Mouse (Mus musculus): Measurements from ENCODE around the gene Chrna9. TPM values are rescaled to one million over a fixed set of nuclear protein-coding genes. Genes with fewer than 3 reads are reported as not detected.

Chrna9 gene
- polyA plus RNA-seq, 1 experiment from 2014 or later = 0.29 TPM

GRCm38 (mm10) chr5:65950679-65951512 lies 16.2 kb downstream of the Chrna9 start:
- Histone ChIP-seq H3K4me1 (peaks cover 20% of the 10 kb centered on the region), H3K4me3 (peak overlapping the region; percentile 12; the same call in 1 of the 2 replicates), H3K27me3 (replicated peaks; ENCODE audit: low read depth, poor library complexity, severe bottlenecking) (no peaks in the 10 kb centered on the region), H3K27ac (replicated peaks) (peak overlapping the region; percentile 81), H3K36me3 (replicated peaks) (no peaks in the 10 kb centered on the region), H3K9me3 (no peaks in the 10 kb centered on the region)
- WGBS = 72% methylated on average over 18 of the region's 18 CpGs
- peak; percentile 26 for DNase-seq (ENCODE audit: low spot score)

GRCm38 (mm10) chr5:65951513-65951909 lies 16.8 kb downstream of the Chrna9 start:
- peaks cover 22% of the 10 kb centered on the region for H3K4me1 ChIP-seq
- H3K27ac ChIP-seq (replicated peaks) = peak overlapping the region; percentile 81; the same call in 1 of the 2 replicates
- WGBS = 73% methylated on average over 4 of the region's 4 CpGs
- DNase-seq (ENCODE audit: low spot score) = no peak
- no peaks in the 10 kb centered on the region for H3K9me3 ChIP-seq
- no peaks in the 10 kb centered on the region for H3K36me3 ChIP-seq (replicated peaks)
- no peak overlapping the region for H3K4me3 ChIP-seq
- H3K27me3 ChIP-seq (replicated peaks; ENCODE audit: low read depth, poor library complexity, severe bottlenecking) = no peaks in the 10 kb centered on the region

DNA sequence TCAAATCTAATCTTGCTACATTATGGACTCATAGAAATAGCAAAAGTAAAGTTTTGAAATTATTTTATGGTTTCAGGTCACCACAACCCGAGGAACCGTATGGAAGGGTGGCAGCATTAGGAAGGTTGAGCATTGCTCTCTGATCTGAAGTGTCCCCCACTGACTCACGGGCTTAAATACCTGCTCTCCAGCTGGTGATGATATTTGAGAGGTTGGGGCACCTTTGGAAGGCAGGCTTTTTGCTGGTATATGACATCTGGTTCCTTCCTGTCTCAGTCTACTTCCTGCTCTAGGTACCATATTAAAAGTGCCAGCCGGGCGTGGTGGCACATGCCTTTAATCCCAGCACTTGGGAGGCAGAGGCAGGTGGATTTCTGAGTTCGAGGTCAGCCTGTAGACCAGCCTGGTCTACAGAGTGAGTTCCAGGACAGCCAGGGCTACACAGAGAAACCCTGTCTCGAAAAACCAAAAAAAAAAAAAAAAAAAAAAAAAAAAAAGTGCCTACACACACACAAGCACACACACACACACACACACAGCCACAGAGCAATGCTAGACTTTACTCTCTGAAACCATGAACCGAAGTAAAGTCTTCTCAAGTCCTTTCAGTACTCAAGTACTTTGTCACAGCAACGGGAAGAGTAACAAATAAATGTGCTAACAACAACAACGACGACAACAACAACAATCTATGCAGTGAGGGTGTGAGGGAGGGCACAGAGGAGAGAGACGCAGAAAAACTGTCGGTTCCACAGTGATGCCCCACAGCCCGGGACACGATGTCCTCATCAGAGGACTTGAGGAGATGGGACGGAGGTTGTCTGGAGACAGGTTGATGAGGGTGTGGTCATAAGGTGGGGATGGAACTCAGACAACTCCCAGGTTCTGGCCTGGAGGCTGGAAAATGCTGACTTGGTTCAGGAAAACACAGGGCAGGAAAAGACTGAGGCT lies 19.7 kb downstream of the Chrna9 start:
- Histone ChIP-seq H3K27ac (replicated peaks) (no peak overlapping the region), H3K9me3 (no peaks in the 10 kb centered on the region), H3K27me3 (replicated peaks; ENCODE audit: low read depth, poor library complexity, severe bottlenecking) (no peaks in the 10 kb centered on the region), H3K4me3 (no peak overlapping the region), H3K4me1 (peaks cover 22% of the 10 kb centered on the region), H3K36me3 (replicated peaks) (no peaks in the 10 kb centered on the region)
- no peak for DNase-seq (ENCODE audit: low spot score)
- WGBS = 91% methylated on average over 16 of the region's 16 CpGs

DNA sequence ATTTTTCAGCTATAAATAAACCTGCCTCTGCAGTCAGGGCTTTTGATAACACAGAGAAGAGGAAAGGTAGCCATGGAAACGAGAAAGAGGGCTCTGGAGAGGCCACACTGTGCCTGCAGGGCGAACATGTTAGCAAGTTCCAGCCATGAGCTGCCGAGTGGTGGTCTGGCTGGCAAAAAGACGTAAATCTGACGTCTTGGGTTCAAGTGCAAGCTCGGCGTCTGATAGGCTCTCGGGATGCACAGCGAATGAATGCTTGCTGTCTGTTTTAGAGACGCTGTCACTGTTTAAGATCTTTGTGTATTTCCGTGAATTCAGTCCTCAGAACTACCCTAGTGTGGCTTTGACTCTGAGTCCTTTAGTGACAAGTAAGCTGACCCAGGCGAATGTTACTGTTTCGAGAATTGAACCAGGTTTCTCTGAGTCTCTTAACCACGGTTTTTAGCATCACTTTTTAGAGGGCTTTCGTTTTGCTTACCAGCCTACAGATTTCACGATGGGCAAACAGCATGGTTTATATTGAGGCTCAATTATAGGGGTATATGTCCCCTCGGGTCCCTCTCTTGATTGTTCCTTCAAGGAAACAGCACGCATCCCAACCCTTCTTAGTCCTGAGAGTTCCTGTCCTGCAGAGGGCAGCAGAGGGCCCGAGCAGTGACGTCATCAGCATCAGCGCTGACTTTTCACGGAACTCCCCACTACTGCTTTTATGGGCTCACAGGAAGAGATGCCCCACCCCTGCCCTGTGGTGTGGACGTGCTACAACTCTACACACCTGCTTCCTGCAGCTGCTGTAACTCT lies 20.8 kb downstream of the Chrna9 start:
- Histone ChIP-seq H3K9me3 (no peaks in the 10 kb centered on the region), H3K4me3 (peak overlapping the region; percentile 56), H3K27ac (replicated peaks) (peak overlapping the region; percentile 82), H3K36me3 (replicated peaks) (no peaks in the 10 kb centered on the region), H3K4me1 (peaks cover 14% of the 10 kb centered on the region), H3K27me3 (replicated peaks; ENCODE audit: low read depth, poor library complexity, severe bottlenecking) (no peaks in the 10 kb centered on the region)
- WGBS = 41% methylated on average over 23 of the region's 23 CpGs
- DNase-seq (ENCODE audit: low spot score) = peak; percentile 85

GRCm38 (mm10) chr5:65956144-65957008 lies 21.7 kb downstream of the Chrna9 start:
- Histone ChIP-seq H3K4me3 (peak overlapping the region; percentile 56), H3K36me3 (replicated peaks) (no peaks in the 10 kb centered on the region), H3K4me1 (peaks cover 11% of the 10 kb centered on the region), H3K9me3 (no peaks in the 10 kb centered on the region), H3K27me3 (replicated peaks; ENCODE audit: low read depth, poor library complexity, severe bottlenecking) (no peaks in the 10 kb centered on the region), H3K27ac (replicated peaks) (peak overlapping the region; percentile 82)
- DNase-seq (ENCODE audit: low spot score) = no peak
- WGBS = 77% methylated on average over 9 of the region's 9 CpGs

DNA sequence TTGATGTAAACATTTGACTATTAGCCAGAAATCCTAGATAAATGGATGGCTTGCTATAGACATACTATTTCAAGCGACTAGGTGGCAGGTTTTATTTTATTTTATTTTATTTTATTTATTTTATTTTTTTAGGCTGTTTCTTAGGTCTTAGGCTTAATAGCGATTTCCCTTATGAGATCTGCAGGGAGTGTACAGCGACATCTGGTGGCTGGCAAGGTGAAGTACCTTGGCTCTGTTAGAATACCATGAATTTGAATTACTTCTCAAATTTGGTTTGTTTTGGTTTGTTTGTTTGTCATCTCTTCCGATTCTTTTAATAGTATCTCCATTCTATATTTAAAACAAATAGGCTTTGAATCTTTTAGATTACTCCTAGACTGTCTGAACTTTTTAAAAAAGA lies 23.9 kb downstream of the Chrna9 start:
- DNase-seq (ENCODE audit: low spot score) = peak; percentile 44

DNA sequence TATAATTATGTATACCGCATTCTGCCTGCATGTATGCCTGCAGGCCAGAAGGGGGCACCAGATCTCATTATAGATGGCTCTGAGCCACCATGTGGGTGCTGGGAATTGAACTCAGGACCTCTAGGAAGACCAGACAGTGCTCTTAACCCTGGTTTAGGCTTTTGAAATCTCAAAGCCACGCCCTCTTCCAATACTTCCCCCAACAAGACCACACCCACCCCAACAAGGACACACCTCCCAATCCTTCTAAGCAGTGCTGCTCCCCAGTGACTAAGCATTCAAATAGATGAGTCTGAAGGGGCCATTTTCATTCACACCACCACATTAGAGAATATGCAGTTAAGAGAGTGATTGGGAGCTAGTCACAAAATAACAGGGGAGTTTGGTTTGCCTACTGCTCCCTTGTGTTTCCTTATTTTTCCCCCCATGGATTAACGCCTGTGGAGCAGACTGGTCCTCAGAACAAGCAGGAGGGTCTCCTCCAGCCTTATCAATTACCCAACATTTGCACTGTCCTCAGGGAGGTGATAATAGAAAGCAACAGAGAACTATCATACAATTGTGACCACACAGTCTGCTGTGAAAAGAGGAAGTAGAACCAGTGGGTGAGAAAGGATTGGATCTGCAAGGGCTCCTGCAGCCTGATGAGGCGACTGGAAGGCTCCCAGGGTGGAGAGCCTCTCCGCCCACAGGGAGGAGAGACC lies 25.3 kb downstream of the Chrna9 start:
- Histone ChIP-seq H3K9me3 (no peaks in the 10 kb centered on the region), H3K27me3 (replicated peaks; ENCODE audit: low read depth, poor library complexity, severe bottlenecking) (no peaks in the 10 kb centered on the region), H3K4me1 (peaks cover 9% of the 10 kb centered on the region), H3K27ac (replicated peaks) (no peak overlapping the region), H3K4me3 (no peak overlapping the region), H3K36me3 (replicated peaks) (no peaks in the 10 kb centered on the region)
- 76% methylated on average over 5 of the region's 5 CpGs for WGBS
- DNase-seq (ENCODE audit: low spot score) = no peak

More for the DNA sequence above, 23.9 kb downstream of the Chrna9 start:
- H3K4me1 ChIP-seq = peaks cover 11% of the 10 kb centered on the region
- WGBS = 7% methylated on average over 4 of the region's 4 CpGs
- H3K4me3 ChIP-seq = no peak overlapping the region
- no peaks in the 10 kb centered on the region for H3K9me3 ChIP-seq
- no peaks in the 10 kb centered on the region for H3K27me3 ChIP-seq (replicated peaks; ENCODE audit: low read depth, poor library complexity, severe bottlenecking)
- H3K36me3 ChIP-seq (replicated peaks) = no peaks in the 10 kb centered on the region
- H3K27ac ChIP-seq (replicated peaks) = no peak overlapping the region

DNA sequence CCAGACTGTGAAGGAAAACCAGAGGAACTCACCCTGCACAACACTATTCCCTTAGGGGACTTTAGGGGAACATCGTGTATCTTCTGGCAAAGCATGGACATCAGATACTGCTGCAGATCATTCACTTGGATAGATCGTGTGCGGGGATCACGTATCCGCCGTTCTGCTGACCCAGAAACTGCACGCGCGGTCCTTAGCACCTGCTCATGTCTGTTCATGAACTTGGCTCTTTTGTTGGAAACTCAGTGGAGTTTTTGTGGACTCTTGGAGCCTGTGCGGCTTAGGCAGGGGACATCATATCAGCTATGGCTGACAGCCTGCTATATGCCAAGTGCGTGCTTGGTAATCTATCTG lies 25.9 kb downstream of the Chrna9 start:
- H3K4me3 ChIP-seq = no peak overlapping the region
- no peaks in the 10 kb centered on the region for H3K9me3 ChIP-seq
- H3K36me3 ChIP-seq (replicated peaks) = no peaks in the 10 kb centered on the region
- no peak overlapping the region for H3K27ac ChIP-seq (replicated peaks)
- peaks cover 7% of the 10 kb centered on the region; the same call in 1 of the 2 replicates for H3K4me1 ChIP-seq
- DNase-seq (ENCODE audit: low spot score) = no peak
- 90% methylated on average over 11 of the region's 11 CpGs for WGBS
- no peaks in the 10 kb centered on the region for H3K27me3 ChIP-seq (replicated peaks; ENCODE audit: low read depth, poor library complexity, severe bottlenecking)

- Histone ChIP-seq H3K4me3 (no peak overlapping the region), H3K27me3 (replicated peaks; ENCODE audit: low read depth, poor library complexity, severe bottlenecking) (no peaks in the 10 kb centered on the region), H3K4me1 (peaks cover 12% of the 10 kb centered on the region), H3K27ac (replicated peaks) (no peak overlapping the region), H3K9me3 (no peaks in the 10 kb centered on the region), H3K36me3 (replicated peaks) (no peaks in the 10 kb centered on the region)
- DNase-seq (ENCODE audit: low spot score) = no peak
- 90% methylated on average over 5 of the region's 5 CpGs for WGBS
Observed at GRCm38 (mm10) chr5:65963291-65963690, 28.6 kb downstream of the Chrna9 start.

DNA sequence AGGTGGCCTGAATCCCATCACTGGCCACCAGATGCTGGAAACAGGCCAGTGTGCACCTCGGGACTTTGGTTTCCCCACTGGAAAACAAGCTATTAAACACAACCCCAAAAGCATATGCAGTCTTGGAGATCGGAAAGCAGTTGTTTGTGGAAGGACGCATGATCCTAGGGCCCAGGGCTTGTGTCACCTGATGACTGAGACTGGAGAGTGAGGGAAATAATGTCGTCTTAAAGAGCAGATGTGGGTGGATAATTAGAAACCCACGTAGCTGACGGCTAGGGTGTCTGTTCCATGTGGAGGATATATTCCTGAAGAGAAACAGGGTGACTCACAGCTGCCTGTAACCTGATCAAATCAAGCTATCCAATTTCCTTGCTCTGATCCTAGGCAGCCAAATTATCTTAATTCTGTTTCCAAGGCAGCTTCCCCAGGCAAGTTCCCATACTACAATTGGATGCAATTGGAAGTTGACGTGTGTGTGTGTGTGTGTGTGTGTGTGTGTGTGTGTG lies 31.1 kb downstream of the Chrna9 start:
- H3K9me3 ChIP-seq = no peaks in the 10 kb centered on the region
- no peaks in the 10 kb centered on the region for H3K27me3 ChIP-seq (replicated peaks; ENCODE audit: low read depth, poor library complexity, severe bottlenecking)
- H3K4me3 ChIP-seq = no peak overlapping the region
- peaks cover 12% of the 10 kb centered on the region for H3K4me1 ChIP-seq
- H3K36me3 ChIP-seq (replicated peaks) = no peaks in the 10 kb centered on the region
- WGBS = 43% methylated on average over 7 of the region's 7 CpGs
- H3K27ac ChIP-seq (replicated peaks) = 0 out of 2 replicates have a peak overlapping the region, but pooled peaks have one; percentile 32
- DNase-seq (ENCODE audit: low spot score) = peak; percentile 18

- Histone ChIP-seq H3K9me3 (no peaks in the 10 kb centered on the region), H3K27ac (replicated peaks) (peak overlapping the region; percentile 10; the same call in 1 of the 2 replicates), H3K36me3 (replicated peaks) (no peaks in the 10 kb centered on the region), H3K27me3 (replicated peaks; ENCODE audit: low read depth, poor library complexity, severe bottlenecking) (no peaks in the 10 kb centered on the region), H3K4me1 (peaks cover 12% of the 10 kb centered on the region), H3K4me3 (no peak overlapping the region)
- WGBS = 57% methylated on average over 12 of the region's 12 CpGs
- no peak for DNase-seq (ENCODE audit: low spot score)
Observed at GRCm38 (mm10) chr5:65967091-65967490, 32.4 kb downstream of the Chrna9 start.
